In genomic region chr11:96967544-96968269, GRCm38 (mm10) we compare ENCODE assay signal across 9 mouse cellular contexts. TPM values are rescaled to one million over a fixed set of nuclear protein-coding genes. Genes with fewer than 3 reads are reported as not detected.
A peak's percentile ranks its signal among the peaks of the same experiment; 100 is the strongest.
DNase-seq lines count a peak whose midpoint lies in the region; ATAC-seq and TF ChIP-seq lines count a peak whose summit lies in the region.
"Had no signal": no experiment of that assay in that cellular context is flagged by ENCODE, and none has a peak within 500 bp of the region (broad histone marks: within the 10 kb centered on the region; RNA-seq: fewer than 3 reads in every experiment).

No protein-coding gene starts in this region.

- WGBS in lung, embryonic 15.5 days = 55% methylated on average over 11 of the region's 11 CpGs
- WGBS in neural tube, embryonic 14.5 days = 85% methylated on average over 11 of the region's 11 CpGs
- WGBS in midbrain, embryonic 13.5 days = 92% methylated on average over 11 of the region's 11 CpGs

- DNase-seq in gastrocnemius, adult 2 months = no peak
- no peak for DNase-seq in gastrocnemius, postnatal 10 days
- DNase-seq in lung, postnatal 25 days (ENCODE audit: low spot score) = no peak
- DNase-seq in left cerebral cortex, adult 9 months (ENCODE audit: low spot score in 2 of 2) = no peak
- DNase-seq: layer of hippocampus, postnatal 36 days had no signal

- H3K4me1 ChIP-seq in lung, embryonic 15.5 days = peaks cover 61% of the 10 kb centered on the region
- H3K4me1 ChIP-seq in neural tube, embryonic 14.5 days (ENCODE audit: control insufficient read depth, insufficient read depth, low read length) = peaks cover 4% of the 10 kb centered on the region; the same call in 1 of the 2 replicates
- H3K4me1 ChIP-seq in midbrain, embryonic 13.5 days (replicated peaks) = peaks cover 20% of the 10 kb centered on the region

- peak overlapping the region; percentile 64 for H3K4me3 ChIP-seq in gastrocnemius, adult 2 months
- no peak overlapping the region for H3K4me3 ChIP-seq in lung, embryonic 15.5 days
- no peak overlapping the region for H3K4me3 ChIP-seq in neural tube, embryonic 14.5 days (ENCODE audit: low read depth, low read length)
- H3K4me3 ChIP-seq in midbrain, embryonic 13.5 days (replicated peaks) = no peak overlapping the region

- peak overlapping the region; percentile 98 for H3K27ac ChIP-seq in gastrocnemius, adult 2 months
- H3K27ac ChIP-seq in lung, embryonic 15.5 days = peak overlapping the region; percentile 49
- no peak overlapping the region for H3K27ac ChIP-seq in neural tube, embryonic 14.5 days (ENCODE audit: low read depth, low read length)
- H3K27ac ChIP-seq in midbrain, embryonic 13.5 days = no peak overlapping the region

- H3K9me3 ChIP-seq in lung, embryonic 15.5 days = no peaks in the 10 kb centered on the region
- H3K9me3 ChIP-seq in neural tube, embryonic 14.5 days (ENCODE audit: control insufficient read depth, low read length) = no peaks in the 10 kb centered on the region
- H3K9me3 ChIP-seq in midbrain, embryonic 13.5 days = no peaks in the 10 kb centered on the region

- H3K27me3 ChIP-seq in lung, embryonic 15.5 days = no peaks in the 10 kb centered on the region
- no peaks in the 10 kb centered on the region for H3K27me3 ChIP-seq in neural tube, embryonic 14.5 days (ENCODE audit: control insufficient read depth, insufficient read depth, low read length)
- H3K27me3 ChIP-seq in midbrain, embryonic 13.5 days = no peaks in the 10 kb centered on the region

- intact Hi-C loops in gastrocnemius, adult 2 months (cut with DNase I) = loop anchor here (5.0 kb wide), 1 partner anchor 95 kb away; no protein-coding TSS in a partner anchor

- no peak for TF ChIP-seq CTCF in gastrocnemius, adult 2 months (IDR thresholded peaks at IDR 0.05)

- H3K4me2 ChIP-seq in lung, embryonic 15.5 days = peak overlapping the region; percentile 33; the same call in 1 of the 2 replicates
- H3K4me2 ChIP-seq in neural tube, embryonic 14.5 days (ENCODE audit: low read depth, low read length) = peak overlapping the region; percentile 11; the same call in 1 of the 2 replicates
- H3K4me2 ChIP-seq in midbrain, embryonic 13.5 days (replicated peaks) = no peak overlapping the region

- no peak overlapping the region; the same call in 1 of the 2 replicates for H3K9ac ChIP-seq in lung, embryonic 15.5 days
- H3K9ac ChIP-seq in neural tube, embryonic 14.5 days (replicated peaks; ENCODE audit: low read depth, low read length) = no peak overlapping the region
- H3K9ac ChIP-seq in midbrain, embryonic 13.5 days (replicated peaks) = no peak overlapping the region

- H3K36me3 ChIP-seq in lung, embryonic 15.5 days = no peaks in the 10 kb centered on the region
- no peaks in the 10 kb centered on the region for H3K36me3 ChIP-seq in neural tube, embryonic 14.5 days (ENCODE audit: control insufficient read depth, insufficient read depth, low read length)
- peaks cover 4% of the 10 kb centered on the region for H3K36me3 ChIP-seq in midbrain, embryonic 13.5 days

- ATAC-seq in lung, embryonic 15.5 days (ENCODE audit: borderline replicate concordance, extremely low read depth, low FRiP score, low TSS enrichment) = no peak
- ATAC-seq in hematopoietic stem cell, adult 5-6 weeks (replicated peaks in 1 of 2; ENCODE audit: insufficient read depth in 1 of 2, low FRiP score in 2 of 2, low TSS enrichment in 1 of 2, low read depth in 1 of 2, poor library complexity in 2 of 2, severe bottlenecking in 2 of 2) = peak; percentile 49 to 65
- no peak for ATAC-seq in neural tube, embryonic 14.5 days (ENCODE audit: low read depth)
- no peak for ATAC-seq in midbrain, embryonic 13.5 days

RNA-seq across cellular contexts. Expression of gene Sp2, which starts 15.1 kb away (rescaled TPM):
- total RNA-seq in gastrocnemius, adult 2 months (2021) = 10 to 100 TPM; 10.4 to 11.0 TPM
- 10 to 100 TPM; 15.2 to 15.9 TPM for total RNA-seq in gastrocnemius, postnatal 10 days (2021)
- 15.7 and 17.9 TPM in 2 replicates for polyA plus RNA-seq in lung, embryonic 15.5 days (2015; fragmentation: Nextera tagmentation; extraction: Ambion mirVana)
- total RNA-seq in hematopoietic stem cell, adult 5-6 weeks (2017) = 2.5 and 3.1 TPM in 2 replicates
- 14.7 and 17.8 TPM in 2 replicates for polyA plus RNA-seq in neural tube, embryonic 14.5 days (2014; fragmentation: Nextera tagmentation; extraction: Ambion mirVana)
- 18.5 and 19.6 TPM in 2 replicates for polyA plus RNA-seq in midbrain, embryonic 13.5 days (2015; fragmentation: Nextera tagmentation; extraction: Ambion mirVana)

RNA-seq across cellular contexts. Expression of gene Pnpo, which starts 23.9 kb away (rescaled TPM):
- 1 to 10 TPM; 7.4 to 8.2 TPM for total RNA-seq in gastrocnemius, adult 2 months (2021)
- 1 to 10 TPM; 8.4 to 9.4 TPM for total RNA-seq in gastrocnemius, postnatal 10 days (2021)
- 30.4 and 34.3 TPM in 2 replicates for polyA plus RNA-seq in lung, embryonic 15.5 days (2015; fragmentation: Nextera tagmentation; extraction: Ambion mirVana)
- 32.5 and 32.6 TPM in 2 replicates for total RNA-seq in hematopoietic stem cell, adult 5-6 weeks (2017)
- 21.7 and 23.4 TPM in 2 replicates for polyA plus RNA-seq in neural tube, embryonic 14.5 days (2014; fragmentation: Nextera tagmentation; extraction: Ambion mirVana)
- polyA plus RNA-seq in midbrain, embryonic 13.5 days (2015; fragmentation: Nextera tagmentation; extraction: Ambion mirVana) = 18.2 and 18.3 TPM in 2 replicates

RNA-seq across cellular contexts. Expression of gene Prr15l, which starts 39.8 kb away (rescaled TPM):
- total RNA-seq in gastrocnemius, adult 2 months (2021) = not detected
- total RNA-seq in gastrocnemius, postnatal 10 days (2021) = not detected
- 38.2 and 40.1 TPM in 2 replicates for polyA plus RNA-seq in lung, embryonic 15.5 days (2015; fragmentation: Nextera tagmentation; extraction: Ambion mirVana)
- total RNA-seq in hematopoietic stem cell, adult 5-6 weeks (2017) = 0.74 TPM in 1 of 2 replicates, not detected in the other
- 0.09 and 0.36 TPM in 2 replicates for polyA plus RNA-seq in neural tube, embryonic 14.5 days (2014; fragmentation: Nextera tagmentation; extraction: Ambion mirVana)
- 0.10 TPM in 1 of 2 replicates, not detected in the other for polyA plus RNA-seq in midbrain, embryonic 13.5 days (2015; fragmentation: Nextera tagmentation; extraction: Ambion mirVana)
- total RNA-seq: layer of hippocampus, postnatal 36 days had no signal

RNA-seq across cellular contexts. Expression of gene Sp6, which starts 45.5 kb away (rescaled TPM):
- total RNA-seq in gastrocnemius, adult 2 months (2021) = under 1 TPM in 1 of 2 experiments, not detected in 1; 0.10 TPM
- total RNA-seq in gastrocnemius, postnatal 10 days (2021) = under 1 TPM; 0.21 to 0.77 TPM
- 0.72 and 0.98 TPM in 2 replicates for polyA plus RNA-seq in lung, embryonic 15.5 days (2015; fragmentation: Nextera tagmentation; extraction: Ambion mirVana)
- 0.05 and 0.19 TPM in 2 replicates for total RNA-seq in hematopoietic stem cell, adult 5-6 weeks (2017)
- 0.09 TPM in 1 of 2 replicates, not detected in the other for polyA plus RNA-seq in neural tube, embryonic 14.5 days (2014; fragmentation: Nextera tagmentation; extraction: Ambion mirVana)
- polyA plus RNA-seq in midbrain, embryonic 13.5 days (2015; fragmentation: Nextera tagmentation; extraction: Ambion mirVana) = 0.07 and 0.13 TPM in 2 replicates

RNA-seq across cellular contexts. Expression of gene Cdk5rap3, which starts 51.4 kb away (rescaled TPM):
- 10 to 100 TPM; 21.5 to 24.0 TPM for total RNA-seq in gastrocnemius, adult 2 months (2021)
- 10 to 100 TPM; 30.0 to 39.3 TPM for total RNA-seq in gastrocnemius, postnatal 10 days (2021)
- polyA plus RNA-seq in lung, embryonic 15.5 days (2015; fragmentation: Nextera tagmentation; extraction: Ambion mirVana) = 65.8 and 67.2 TPM in 2 replicates
- 48.3 and 59.6 TPM in 2 replicates for total RNA-seq in hematopoietic stem cell, adult 5-6 weeks (2017)
- polyA plus RNA-seq in neural tube, embryonic 14.5 days (2014; fragmentation: Nextera tagmentation; extraction: Ambion mirVana) = 80.0 and 82.4 TPM in 2 replicates
- 103 and 104 TPM in 2 replicates for polyA plus RNA-seq in midbrain, embryonic 13.5 days (2015; fragmentation: Nextera tagmentation; extraction: Ambion mirVana)

Comparison
In these comparisons a context has a peak if more than half of its experiments do, and no peak if none do; other contexts are left out.
1. H3K27ac ChIP-seq: peak in gastrocnemius, adult 2 months (single experiment) and lung, embryonic 15.5 days (single experiment); none in neural tube, embryonic 14.5 days (single experiment) and midbrain, embryonic 13.5 days (single experiment).
2. ATAC-seq: peak in hematopoietic stem cell, adult 5-6 weeks (2 of 2); none in lung, embryonic 15.5 days (single experiment), neural tube, embryonic 14.5 days (single experiment) and midbrain, embryonic 13.5 days (single experiment).